Mouse (Mus musculus) midbrain, embryonic 14.5 days (tissue): ENCODE data around the gene Nrxn1. TPM values are rescaled to one million over a fixed set of nuclear protein-coding genes. Genes with fewer than 3 reads are reported as not detected.
A peak's percentile ranks its signal among the peaks of the same experiment; 100 is the strongest.

Experiments
- ATAC-seq: fragments of 200-750 bp; cut with Nextera tagmentation; 2 replicates; pipeline ENCODE4 v1.8.0; 2017; ENCODE audit warnings: moderate number of reproducible peaks, moderate library complexity; ENCODE audit not compliant: low FRiP score, low TSS enrichment
- DNase-seq: peaks from one replicate; pipeline ENCODE4 v3.0.0-alpha.2; 2015
- H3K27ac ChIP-seq: fragments of 300-500 bp; sonication (generic); replicated peaks from 2 replicates; pipeline ENCODE4 v1.5.1; 2014; ENCODE audit warnings: mild to moderate bottlenecking, low read depth, low read length, moderate library complexity
- H3K27me3 ChIP-seq: fragments of 300-500 bp; sonication (generic); 2 replicates; pipeline ENCODE4 v1.6.1; 2014; ENCODE audit warnings: low read length, control low read depth, mixed read lengths; ENCODE audit not compliant: control insufficient read depth, insufficient read depth
- H3K36me3 ChIP-seq: fragments of 300-500 bp; sonication (generic); 2 replicates; pipeline ENCODE4 v1.6.1; 2014; ENCODE audit warnings: low read length, control low read depth; ENCODE audit not compliant: control insufficient read depth, insufficient read depth
- H3K4me1 ChIP-seq: fragments of 300-500 bp; sonication (generic); 2 replicates; pipeline ENCODE4 v1.6.1; 2014; ENCODE audit warnings: mild to moderate bottlenecking, antibody characterized with exemption, low read length, control low read depth; ENCODE audit not compliant: control insufficient read depth, insufficient read depth
- H3K4me2 ChIP-seq: fragments of 300-500 bp; sonication (generic); 2 replicates; pipeline ENCODE4 v1.6.1; 2014; ENCODE audit warnings: mild to moderate bottlenecking, low read length, moderate library complexity
- H3K4me3 ChIP-seq: fragments of 300-500 bp; sonication (generic); replicated peaks from 2 replicates; pipeline ENCODE4 v1.5.1; 2014; ENCODE audit warnings: low read depth, low read length
- H3K9ac ChIP-seq: fragments of 300-500 bp; sonication (generic); replicated peaks from 2 replicates; pipeline ENCODE4 v1.6.1; 2014; ENCODE audit warnings: mild to moderate bottlenecking, low read length, moderate library complexity
- H3K9me3 ChIP-seq: fragments of 300-500 bp; sonication (generic); 2 replicates; pipeline ENCODE4 v1.6.1; 2016; ENCODE audit warnings: low read length, control low read depth, mixed read lengths; ENCODE audit not compliant: control insufficient read depth
- WGBS: fragments of 180-500 bp; shearing (Covaris S2); extraction: QIAGEN DNeasy Blood & Tissue Kit; methylation state at CpG from one replicate; pipeline ENCODE4 v1.1.7; 2014; 5-methylcytosine and 5-hydroxymethylcytosine counted together
- microRNA-seq: library from miRNA; unstranded; fragments of <30 nt; microRNA quantifications from one replicate; pipeline ENCODE4, GENCODE M21; 2016
- polyA plus RNA-seq: library from polyadenylated mRNA; unstranded; fragments of >200 nt; fragmentation: Nextera tagmentation; extraction: Ambion mirVana; gene quantifications from 2 replicates; pipeline ENCODE4 v1.2.1, GENCODE M21; 2014

Nrxn1 gene
- polyA plus RNA-seq, 1 experiment from 2014 or later = 171 TPM

DNA sequence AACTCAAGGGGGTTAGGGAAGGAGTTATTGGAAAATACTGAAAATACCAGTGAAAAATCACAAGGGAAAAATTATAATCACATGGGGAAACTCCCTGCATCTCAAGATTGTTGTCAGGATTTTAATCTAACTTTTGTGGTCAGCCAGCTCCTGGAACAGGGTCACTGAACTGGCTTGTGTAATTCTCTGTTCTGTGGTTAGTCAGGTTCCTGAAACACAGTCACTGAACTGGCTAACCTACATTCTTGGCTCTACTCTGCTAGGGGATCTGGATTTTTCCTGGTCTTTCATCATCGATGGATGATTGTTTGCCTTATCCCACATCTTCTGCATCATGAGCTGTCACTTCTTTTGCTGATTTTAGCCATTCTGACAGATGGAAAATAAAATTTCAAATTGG, 1081.1 kb downstream of the Nrxn1 start:
- H3K9me3 ChIP-seq = peaks cover 10% of the 10 kb centered on the region
- no peak for ATAC-seq
- WGBS = 91% methylated on average over 1 of the region's 1 CpGs
- no peaks in the 10 kb centered on the region for H3K27me3 ChIP-seq
- no peaks in the 10 kb centered on the region for H3K36me3 ChIP-seq
- H3K4me2 ChIP-seq = no peak overlapping the region
- H3K4me1 ChIP-seq = no peaks in the 10 kb centered on the region
- no peak for DNase-seq
- H3K4me3 ChIP-seq = no peak overlapping the region
- no peak overlapping the region for H3K9ac ChIP-seq
- no peak overlapping the region for H3K27ac ChIP-seq

DNA sequence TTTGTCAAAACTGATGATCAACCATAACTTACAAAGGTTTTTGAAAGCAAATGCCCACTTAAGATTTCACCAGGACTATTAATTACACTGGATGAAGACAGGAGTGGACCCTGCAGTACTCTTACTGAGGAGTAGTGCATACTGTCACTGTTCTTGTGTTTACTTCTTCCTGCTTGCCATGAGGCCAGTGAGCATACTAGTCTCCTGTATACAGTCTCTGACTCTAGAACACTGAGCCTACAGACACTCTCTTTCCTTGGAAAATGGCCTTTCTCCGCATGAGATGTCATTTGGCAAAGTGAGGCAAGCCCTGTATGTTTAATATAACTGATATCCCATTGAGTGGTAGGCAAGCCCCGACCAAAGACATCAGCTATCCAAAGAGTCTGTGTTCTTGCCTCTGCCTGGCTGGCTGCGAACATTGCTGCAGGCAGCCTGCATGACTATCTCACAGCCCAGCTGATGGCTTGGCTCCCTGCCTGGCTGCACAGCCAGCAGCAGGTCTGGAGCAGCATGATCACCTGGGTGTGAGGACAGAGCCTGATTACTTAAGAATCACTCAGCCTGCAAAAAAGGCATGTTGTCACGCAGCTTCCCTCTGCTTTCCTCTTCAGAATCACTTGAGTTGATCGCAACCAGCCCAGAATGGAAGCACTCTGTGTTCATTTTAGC, 1085.3 kb downstream of the Nrxn1 start:
- ATAC-seq = peak; percentile 48; the same call in 1 of the 2 replicates
- WGBS = 54% methylated on average over 5 of the region's 5 CpGs

DNA sequence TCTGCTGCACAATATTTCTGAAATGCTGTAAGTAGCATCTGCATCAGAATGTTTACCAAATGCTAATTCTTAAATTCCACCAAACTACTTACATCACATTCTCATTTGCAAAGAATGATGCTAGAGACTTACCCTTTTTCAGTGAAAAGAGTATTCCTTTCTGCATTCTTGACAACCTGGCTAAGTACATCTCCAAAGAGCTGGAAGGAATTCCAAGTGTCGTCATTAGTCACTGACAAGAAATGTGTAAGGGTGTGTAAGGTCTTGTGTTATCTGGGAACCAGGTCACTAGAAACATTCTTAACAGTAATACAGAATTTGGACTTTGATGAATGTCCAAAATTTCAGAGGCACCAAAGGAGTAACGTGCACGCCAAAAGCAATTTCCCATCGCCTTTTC, 1102.2 kb downstream of the Nrxn1 start:
- Histone ChIP-seq H3K4me2 (no peak overlapping the region), H3K36me3 (no peaks in the 10 kb centered on the region), H3K4me3 (no peak overlapping the region), H3K27me3 (no peaks in the 10 kb centered on the region), H3K9me3 (no peaks in the 10 kb centered on the region), H3K4me1 (no peaks in the 10 kb centered on the region), H3K9ac (no peak overlapping the region), H3K27ac (no peak overlapping the region)
- 92% methylated on average over 4 of the region's 4 CpGs for WGBS
- DNase-seq = no peak
- ATAC-seq = no peak

More for the DNA sequence above, 1085.3 kb downstream of the Nrxn1 start:
- no peaks in the 10 kb centered on the region for H3K9me3 ChIP-seq
- no peaks in the 10 kb centered on the region for H3K36me3 ChIP-seq
- H3K27ac ChIP-seq = no peak overlapping the region
- no peak overlapping the region for H3K4me2 ChIP-seq
- no peaks in the 10 kb centered on the region for H3K4me1 ChIP-seq
- no peak overlapping the region for H3K4me3 ChIP-seq
- no peaks in the 10 kb centered on the region for H3K27me3 ChIP-seq
- H3K9ac ChIP-seq = no peak overlapping the region
- peak; percentile 54 for DNase-seq

Small RNAs within 50 kb of the gene (microRNA-seq; reads per million reads assigned to microRNA genes)
- gene Gm24510 (not detected), gene Gm27475 (not detected), gene Gm47307 (not detected)
